Mouse (Mus musculus) limb, embryonic 10.5 days (tissue): Measurements from ENCODE around the gene Zfp398. TPM values are rescaled to one million over a fixed set of nuclear protein-coding genes. Genes with fewer than 3 reads are reported as not detected.

Experiments
- DNase-seq: peaks from one replicate; pipeline ENCODE4 v3.0.0-alpha.2; 2017; ENCODE audit warnings: low spot score
- H3K27ac ChIP-seq: fragments of 300-500 bp; sonication (generic); 2 replicates; pipeline ENCODE4 v1.5.1; 2016; ENCODE audit warnings: mild to moderate bottlenecking
- H3K27me3 ChIP-seq: fragments of 300-500 bp; sonication (generic); 2 replicates; pipeline ENCODE4 v1.6.1; 2016; ENCODE audit warnings: low read depth, mild to moderate bottlenecking; ENCODE audit not compliant: poor library complexity, severe bottlenecking
- H3K36me3 ChIP-seq: fragments of 300-500 bp; sonication (generic); 2 replicates; pipeline ENCODE4 v1.6.1; 2016; ENCODE audit warnings: mild to moderate bottlenecking, moderate library complexity
- H3K4me1 ChIP-seq: fragments of 300-500 bp; sonication (generic); 2 replicates; pipeline ENCODE4 v1.6.1; 2016
- H3K4me3 ChIP-seq: fragments of 300-500 bp; sonication (generic); 2 replicates; pipeline ENCODE4 v1.5.1; 2016; ENCODE audit warnings: mild to moderate bottlenecking, moderate library complexity
- H3K9me3 ChIP-seq: fragments of 300-500 bp; sonication (generic); replicated peaks from 2 replicates; pipeline ENCODE4 v1.6.1; 2016; ENCODE audit warnings: mild to moderate bottlenecking
- WGBS: fragments of 180-500 bp; shearing (Covaris S2); methylation state at CpG from one replicate; pipeline ENCODE4 v1.1.7; 2016; 5-methylcytosine and 5-hydroxymethylcytosine counted together
- polyA plus RNA-seq: library from polyadenylated mRNA; unstranded; fragments of >200 nt; fragmentation: Nextera tagmentation; extraction: Ambion mirVana; gene quantifications from 2 replicates; pipeline ENCODE4 v1.2.1, GENCODE M21; 2016

Zfp398 gene
- 7.1 and 9.1 TPM in 2 replicates for polyA plus RNA-seq

GRCm38 (mm10) chr6:47835482-47835983 lies at the start of gene Zfp398:
Zfp398 (plus strand) TSS chr6:47835661.
- peak; percentile 99 for DNase-seq
- Histone ChIP-seq H3K4me1 (peaks cover 7% of the 10 kb centered on the region), H3K4me3 (peak within 1 kb of the TSS; percentile 73), H3K9me3 (no peaks in the 10 kb centered on the region), H3K27ac (peak within 1 kb of the TSS; percentile 90), H3K36me3 (peaks cover 5% of the 10 kb centered on the region), H3K27me3 (no peaks in the 10 kb centered on the region)
- WGBS: under 1% methylated on average over 52 of the region's 52 CpGs

- 2% methylated on average over 18 of the region's 18 CpGs for WGBS
- Histone ChIP-seq H3K36me3 (0 out of 2 replicates have a peak, but pooled peaks cover 7% of the 10 kb centered on the region), H3K27ac (peak overlapping the region; percentile 93), H3K27me3 (no peaks in the 10 kb centered on the region), H3K9me3 (no peaks in the 10 kb centered on the region), H3K4me3 (peak overlapping the region; percentile 57), H3K4me1 (peaks cover 9% of the 10 kb centered on the region)
- DNase-seq: peak; percentile 80
These were observed 47.3 kb upstream of the Zfp398 start for GRCm38 (mm10) chr6:47787941-47788736.

- no peaks in the 10 kb centered on the region for H3K27me3 ChIP-seq
- 57% methylated on average over 3 of the region's 3 CpGs for WGBS
- no peaks in the 10 kb centered on the region for H3K9me3 ChIP-seq
These were observed 46.6 kb upstream of the Zfp398 start for GRCm38 (mm10) chr6:47788821-47789220.

GRCm38 (mm10) chr6:47790745-47791144 lies 44.7 kb upstream of the Zfp398 start:
- Histone ChIP-seq H3K4me1 (peaks cover 9% of the 10 kb centered on the region), H3K36me3 (peaks cover 30% of the 10 kb centered on the region), H3K9me3 (no peaks in the 10 kb centered on the region), H3K27ac (no peak overlapping the region), H3K4me3 (no peak overlapping the region), H3K27me3 (no peaks in the 10 kb centered on the region)
- WGBS: 42% methylated on average over 2 of the region's 2 CpGs
- DNase-seq: no peak

More at GRCm38 (mm10) chr6:47788821-47789220, 46.6 kb upstream of the Zfp398 start:
- Histone ChIP-seq H3K4me1 (peaks cover 9% of the 10 kb centered on the region), H3K4me3 (peak overlapping the region; percentile 57), H3K36me3 (peaks cover 10% of the 10 kb centered on the region), H3K27ac (peak overlapping the region; percentile 93)
- DNase-seq: no peak

- no peak overlapping the region for H3K27ac ChIP-seq
- H3K4me3 ChIP-seq: no peak overlapping the region
- peaks cover 9% of the 10 kb centered on the region for H3K4me1 ChIP-seq
- H3K36me3 ChIP-seq: peaks cover 46% of the 10 kb centered on the region
- no peaks in the 10 kb centered on the region for H3K9me3 ChIP-seq
- DNase-seq: no peak
- H3K27me3 ChIP-seq: no peaks in the 10 kb centered on the region
- WGBS: 92% methylated on average over 2 of the region's 2 CpGs
These were observed 42.9 kb upstream of the Zfp398 start for GRCm38 (mm10) chr6:47792533-47792932.

- Histone ChIP-seq H3K4me1 (peaks cover 9% of the 10 kb centered on the region), H3K4me3 (no peak overlapping the region), H3K9me3 (no peaks in the 10 kb centered on the region), H3K27ac (no peak overlapping the region), H3K36me3 (peaks cover 54% of the 10 kb centered on the region), H3K27me3 (no peaks in the 10 kb centered on the region)
- 84% methylated on average over 5 of the region's 5 CpGs for WGBS
- DNase-seq: no peak
These were observed 42.2 kb upstream of the Zfp398 start for GRCm38 (mm10) chr6:47793284-47793683.

GRCm38 (mm10) chr6:47794106-47794830 lies 41.2 kb upstream of the Zfp398 start:
- WGBS: 77% methylated on average over 10 of the region's 10 CpGs
- Histone ChIP-seq H3K4me1 (no peaks in the 10 kb centered on the region; the same call in 1 of the 2 replicates), H3K4me3 (no peak overlapping the region), H3K27ac (no peak overlapping the region), H3K27me3 (no peaks in the 10 kb centered on the region), H3K9me3 (no peaks in the 10 kb centered on the region), H3K36me3 (peaks cover 64% of the 10 kb centered on the region)
- DNase-seq: no peak

- Histone ChIP-seq H3K27me3 (no peaks in the 10 kb centered on the region), H3K4me1 (no peaks in the 10 kb centered on the region), H3K9me3 (no peaks in the 10 kb centered on the region), H3K4me3 (no peak overlapping the region), H3K36me3 (peaks cover 99% of the 10 kb centered on the region), H3K27ac (no peak overlapping the region)
- peak; percentile 65 for DNase-seq
- WGBS: 64% methylated on average over 6 of the region's 6 CpGs
These were observed 36.4 kb upstream of the Zfp398 start for GRCm38 (mm10) chr6:47799079-47799478.

- peaks cover 11% of the 10 kb centered on the region for H3K4me1 ChIP-seq
- WGBS: 90% methylated on average over 2 of the region's 2 CpGs
- no peaks in the 10 kb centered on the region for H3K27me3 ChIP-seq
- peaks cover 98% of the 10 kb centered on the region for H3K36me3 ChIP-seq
- no peak for DNase-seq
- no peak overlapping the region for H3K27ac ChIP-seq
- H3K4me3 ChIP-seq: no peak overlapping the region
- H3K9me3 ChIP-seq: no peaks in the 10 kb centered on the region
These were observed 29.9 kb upstream of the Zfp398 start for GRCm38 (mm10) chr6:47805520-47805919.

- Histone ChIP-seq H3K27me3 (no peaks in the 10 kb centered on the region), H3K4me1 (peaks cover 24% of the 10 kb centered on the region), H3K4me3 (no peak overlapping the region), H3K36me3 (peaks cover 82% of the 10 kb centered on the region), H3K9me3 (no peaks in the 10 kb centered on the region), H3K27ac (no peak overlapping the region)
- 94% methylated on average over 2 of the region's 2 CpGs for WGBS
- DNase-seq: no peak
These were observed 28.0 kb upstream of the Zfp398 start for GRCm38 (mm10) chr6:47807419-47807818.

- WGBS: 94% methylated on average over 5 of the region's 5 CpGs
- no peaks in the 10 kb centered on the region for H3K27me3 ChIP-seq
- H3K36me3 ChIP-seq: peaks cover 71% of the 10 kb centered on the region
- H3K9me3 ChIP-seq: no peaks in the 10 kb centered on the region
- H3K27ac ChIP-seq: no peak overlapping the region
- H3K4me1 ChIP-seq: peaks cover 24% of the 10 kb centered on the region
- H3K4me3 ChIP-seq: no peak overlapping the region
- DNase-seq: no peak
These were observed 26.9 kb upstream of the Zfp398 start for GRCm38 (mm10) chr6:47808545-47808944.

- Histone ChIP-seq H3K36me3 (peaks cover 66% of the 10 kb centered on the region), H3K27me3 (no peaks in the 10 kb centered on the region), H3K27ac (no peak overlapping the region), H3K4me3 (no peak overlapping the region), H3K4me1 (peaks cover 24% of the 10 kb centered on the region), H3K9me3 (no peaks in the 10 kb centered on the region)
- 91% methylated on average over 4 of the region's 4 CpGs for WGBS
- no peak for DNase-seq
These were observed 26.4 kb upstream of the Zfp398 start for GRCm38 (mm10) chr6:47809053-47809452.

GRCm38 (mm10) chr6:47810181-47810580 lies 25.3 kb upstream of the Zfp398 start:
- Histone ChIP-seq H3K27me3 (no peaks in the 10 kb centered on the region), H3K27ac (no peak overlapping the region), H3K9me3 (no peaks in the 10 kb centered on the region), H3K4me3 (peak overlapping the region; percentile 87; the same call in 1 of the 2 replicates), H3K4me1 (peaks cover 27% of the 10 kb centered on the region), H3K36me3 (peaks cover 55% of the 10 kb centered on the region)
- no peak for DNase-seq
- 83% methylated on average over 2 of the region's 2 CpGs for WGBS
